Mouse (Mus musculus): ENCODE data around the gene Amot. TPM values are rescaled to one million over a fixed set of nuclear protein-coding genes. Genes with fewer than 3 reads are reported as not detected.

Gene Amot
- 56.6 and 69.2 TPM in 2 replicates for polyA plus RNA-seq (2012; rRNA removed)

DNA sequence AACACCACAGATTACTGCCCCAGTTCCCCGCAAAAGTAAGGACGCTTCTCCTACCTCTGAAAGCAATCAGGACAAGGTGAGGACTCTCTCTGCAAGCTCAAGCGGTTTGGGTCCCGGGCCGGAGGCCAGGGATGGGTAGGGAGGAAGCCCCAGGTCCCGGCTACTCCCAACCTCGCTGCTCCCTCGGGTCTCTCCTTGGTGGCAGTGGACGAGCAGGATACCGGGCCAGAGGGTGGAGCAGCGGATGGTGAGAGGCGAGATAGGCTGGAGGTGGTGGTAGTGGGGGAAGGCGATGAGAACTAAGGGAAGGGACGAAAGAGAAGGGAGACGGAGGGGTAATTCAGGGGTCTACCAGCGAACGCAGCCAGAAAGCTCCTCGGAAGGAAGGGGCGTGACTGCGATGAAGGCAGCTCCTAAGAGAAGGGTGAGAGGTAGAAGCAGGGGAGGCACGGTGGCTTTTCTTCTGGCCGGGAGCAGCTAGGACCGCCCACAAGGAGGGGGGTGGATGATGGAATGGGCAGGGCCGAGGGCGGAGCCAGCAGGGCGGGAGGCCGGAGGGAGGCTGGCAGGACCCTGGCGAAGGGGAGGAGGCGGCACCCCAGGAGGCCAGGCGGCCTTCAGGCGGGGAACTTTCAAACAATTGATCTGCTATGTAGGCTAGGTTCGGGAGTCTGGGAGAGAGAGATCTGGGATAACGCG is at the start of gene Amot:
TSS of gene Amot (minus strand) at position 465 of the 699 bp plus-strand sequence.
- DNase-seq (ENCODE audit: low read depth) = no peak

DNA sequence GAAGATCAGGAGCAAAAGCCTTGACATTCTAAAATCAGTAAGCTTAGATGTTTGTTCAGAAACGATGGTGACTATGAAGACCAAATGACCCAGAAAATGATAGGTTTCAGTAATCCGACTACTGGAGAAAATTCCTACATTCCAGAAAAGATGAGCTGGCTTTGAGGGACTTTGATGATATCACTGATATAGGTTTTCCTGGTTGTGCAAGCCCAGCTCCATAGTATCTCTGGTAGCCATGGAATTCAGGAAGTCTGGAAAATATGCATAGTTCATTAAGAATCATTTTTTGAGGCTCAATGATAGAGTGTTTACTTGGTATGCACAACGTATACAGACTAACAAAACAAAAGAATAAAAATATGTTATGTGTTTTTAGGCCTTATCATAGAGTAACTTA is 40.1 kb upstream of the Amot start:
- DNase-seq (ENCODE audit: low read depth) = no peak

DNA sequence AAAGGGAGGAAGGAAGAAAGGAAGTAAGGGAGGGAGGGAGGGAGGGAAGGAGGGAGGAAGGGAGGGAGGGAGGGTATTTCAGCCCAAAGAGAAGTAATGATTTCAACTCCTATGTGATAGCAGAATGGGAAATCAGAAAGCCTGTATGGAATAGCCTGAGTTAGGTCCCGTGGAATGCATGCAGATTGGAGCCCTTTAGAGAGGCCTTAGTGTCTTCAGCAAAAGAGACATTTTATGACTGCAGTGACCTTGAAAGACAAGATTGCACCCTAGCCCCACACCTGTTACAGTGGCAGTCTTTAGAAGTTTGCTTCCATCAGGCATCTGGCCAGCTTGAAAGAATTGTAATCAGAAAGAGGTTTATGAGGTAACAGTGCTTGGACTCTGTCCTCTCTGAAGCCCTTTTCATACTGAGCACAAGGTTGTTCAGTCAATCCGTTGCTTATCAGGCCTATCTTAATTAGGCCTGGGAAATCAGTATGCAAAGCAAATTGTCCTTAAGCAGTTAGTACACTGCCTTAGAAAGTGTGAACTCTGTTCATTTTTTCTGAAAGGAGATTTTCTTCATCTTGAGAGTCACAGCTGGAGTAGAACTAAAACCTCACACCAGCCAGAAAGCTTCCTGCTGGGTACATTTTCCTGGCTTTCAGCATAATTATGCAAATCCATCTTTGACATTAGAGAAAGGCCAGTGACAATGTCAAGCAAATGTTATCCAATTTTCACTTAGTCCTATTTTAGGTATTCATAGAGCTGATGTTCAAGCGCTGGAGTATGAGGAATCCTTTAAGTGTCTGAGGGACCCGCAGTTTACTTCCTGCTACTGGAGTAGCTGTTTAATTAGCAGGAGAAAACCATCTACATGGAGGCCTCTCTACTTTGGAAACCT is 38.9 kb upstream of the Amot start:
- DNase-seq (ENCODE audit: low read depth) = no peak

DNA sequence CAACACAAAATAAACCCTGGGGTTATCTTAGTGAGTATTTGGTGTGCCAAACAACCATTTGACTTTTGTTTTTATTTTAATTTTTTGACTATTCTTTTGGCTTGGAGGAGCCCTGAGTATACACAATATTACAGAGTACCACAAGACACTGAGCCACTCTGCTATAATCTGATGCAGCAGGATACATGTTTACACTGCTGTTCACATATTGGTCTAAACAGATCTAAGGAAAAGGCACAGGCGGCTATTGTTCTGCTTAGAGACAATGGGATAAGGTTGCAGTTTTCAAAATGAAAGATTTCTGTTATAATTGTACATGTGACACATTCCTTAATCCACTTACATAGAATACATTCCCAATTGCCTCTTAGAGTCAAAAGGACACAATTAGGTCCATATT is 36.1 kb upstream of the Amot start:
- DNase-seq (ENCODE audit: low read depth) = no peak

DNA sequence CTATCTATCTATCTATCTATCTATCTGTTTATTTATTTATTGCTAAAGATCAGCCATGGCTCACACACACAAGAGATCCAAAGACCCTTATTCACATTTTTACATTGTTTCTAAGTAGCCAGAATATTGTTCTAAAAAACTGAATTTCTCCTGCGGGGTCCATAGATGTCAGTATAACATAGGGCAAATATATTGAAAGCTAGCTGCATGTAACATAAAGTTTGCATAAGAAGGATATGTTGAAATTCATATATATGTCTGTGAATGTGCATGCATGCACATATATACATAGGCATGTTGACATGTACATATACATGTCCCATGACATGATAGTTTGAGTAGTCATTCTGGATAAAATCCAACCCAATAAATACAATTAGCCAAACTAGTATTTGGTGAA is 35.3 kb upstream of the Amot start:
- no peak for DNase-seq (ENCODE audit: low read depth)

DNA sequence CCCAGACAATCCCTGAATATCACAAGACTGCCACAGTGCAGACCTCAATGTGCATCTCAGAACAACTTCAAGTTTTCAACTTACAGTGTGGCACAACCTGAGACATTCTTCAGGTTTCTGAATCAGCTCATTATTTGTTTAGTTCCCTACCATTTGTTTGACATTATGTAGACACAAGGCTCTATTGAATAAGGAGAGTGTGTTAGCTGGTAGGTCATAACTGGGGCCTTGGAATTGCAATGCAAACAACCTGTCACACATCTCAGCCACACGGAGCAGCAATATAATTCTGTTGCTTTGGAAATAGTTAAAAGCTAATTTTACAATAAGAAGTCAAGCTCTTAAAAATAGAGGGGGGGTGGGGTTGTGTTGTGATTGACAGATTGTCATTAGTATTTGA is 24.6 kb upstream of the Amot start:
- no peak for DNase-seq (ENCODE audit: low read depth)

DNA sequence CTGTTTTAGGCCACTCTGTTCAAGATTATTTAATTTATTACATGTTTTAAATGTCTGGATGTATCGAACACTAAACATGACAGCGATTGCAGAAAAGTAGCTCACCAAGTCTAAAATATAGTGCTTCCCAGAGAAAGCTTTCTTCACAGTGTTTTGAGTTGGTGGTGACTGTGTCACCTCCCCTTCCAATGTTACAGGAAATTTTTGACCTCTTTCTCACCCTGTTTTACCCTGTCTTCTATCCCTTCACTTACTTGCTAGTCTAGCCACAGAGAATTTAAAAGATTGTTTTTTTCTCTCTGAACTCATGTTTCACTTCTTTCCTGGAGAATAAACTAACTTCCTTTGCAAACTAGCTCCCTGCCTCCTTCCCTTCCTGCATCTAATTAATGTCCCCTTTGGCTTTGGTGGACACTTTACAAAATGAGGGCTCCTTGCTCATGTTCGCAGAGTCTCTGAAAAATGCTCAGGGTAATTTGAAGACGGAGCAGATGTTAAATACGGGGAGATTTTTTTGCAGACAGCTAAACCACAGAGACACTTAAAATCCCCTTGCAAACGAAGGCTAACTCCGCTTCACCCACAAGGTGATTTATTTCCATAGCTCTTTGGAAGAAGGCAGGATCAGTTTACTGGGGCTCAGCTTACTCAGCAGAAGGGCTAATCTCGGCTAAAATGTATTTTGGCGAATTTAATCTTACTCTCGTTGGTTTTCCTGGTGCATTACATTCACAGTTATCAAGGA is 11.5 kb upstream of the Amot start:
- DNase-seq (ENCODE audit: low read depth) = no peak

DNA sequence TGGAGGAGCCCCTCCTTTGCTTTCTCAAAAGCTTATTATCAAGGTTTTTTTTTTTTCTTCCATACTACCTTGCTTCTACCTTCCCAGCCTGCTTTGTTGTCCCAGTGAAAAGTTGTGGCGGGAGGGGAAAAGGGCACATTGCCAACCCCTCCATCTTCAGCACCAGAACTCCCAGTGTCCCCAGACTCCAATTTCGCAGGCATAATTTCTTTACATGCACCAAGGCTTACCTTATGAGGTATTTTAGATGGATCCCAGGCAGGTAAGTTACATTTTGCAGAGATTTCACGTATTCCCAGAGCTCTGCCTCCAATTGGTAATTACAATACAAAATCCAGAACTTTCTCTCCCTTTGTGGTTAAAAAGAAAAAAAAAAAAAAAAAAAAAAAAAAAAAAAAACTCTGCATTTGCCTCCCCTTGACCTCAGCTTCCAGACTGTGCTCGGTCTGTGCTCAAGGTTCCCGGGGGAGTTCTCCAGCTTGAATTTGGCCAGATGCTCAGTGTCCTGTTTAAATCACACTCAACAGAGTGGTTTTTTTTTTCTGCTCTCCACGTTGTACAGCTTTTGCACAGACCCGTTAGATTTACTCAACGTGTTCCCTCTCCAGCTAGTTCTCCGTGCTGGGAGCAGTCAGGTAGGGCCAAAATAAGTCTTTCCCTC is 10.6 kb upstream of the Amot start:
- DNase-seq (ENCODE audit: low read depth) = no peak

DNA sequence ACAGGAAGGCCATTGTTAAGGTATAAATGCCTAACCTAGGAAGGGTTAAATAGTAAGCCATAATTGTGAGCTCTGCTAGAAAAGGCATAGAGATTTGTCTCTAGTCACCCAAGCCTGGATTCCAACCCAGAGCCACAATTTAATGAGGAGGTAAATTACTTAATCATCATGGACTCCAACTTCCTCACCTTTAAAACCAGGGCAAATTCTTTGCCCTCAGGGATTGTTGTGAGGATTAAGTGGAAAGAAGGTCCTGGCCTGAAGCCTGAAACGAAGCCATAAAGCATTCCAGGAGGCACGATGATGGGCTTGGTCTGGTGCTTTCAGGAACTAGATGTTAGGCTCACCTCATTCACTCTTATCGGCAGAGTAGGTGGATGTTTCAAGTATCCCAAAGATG is 5.7 kb upstream of the Amot start:
- no peak for DNase-seq (ENCODE audit: low read depth)

DNA sequence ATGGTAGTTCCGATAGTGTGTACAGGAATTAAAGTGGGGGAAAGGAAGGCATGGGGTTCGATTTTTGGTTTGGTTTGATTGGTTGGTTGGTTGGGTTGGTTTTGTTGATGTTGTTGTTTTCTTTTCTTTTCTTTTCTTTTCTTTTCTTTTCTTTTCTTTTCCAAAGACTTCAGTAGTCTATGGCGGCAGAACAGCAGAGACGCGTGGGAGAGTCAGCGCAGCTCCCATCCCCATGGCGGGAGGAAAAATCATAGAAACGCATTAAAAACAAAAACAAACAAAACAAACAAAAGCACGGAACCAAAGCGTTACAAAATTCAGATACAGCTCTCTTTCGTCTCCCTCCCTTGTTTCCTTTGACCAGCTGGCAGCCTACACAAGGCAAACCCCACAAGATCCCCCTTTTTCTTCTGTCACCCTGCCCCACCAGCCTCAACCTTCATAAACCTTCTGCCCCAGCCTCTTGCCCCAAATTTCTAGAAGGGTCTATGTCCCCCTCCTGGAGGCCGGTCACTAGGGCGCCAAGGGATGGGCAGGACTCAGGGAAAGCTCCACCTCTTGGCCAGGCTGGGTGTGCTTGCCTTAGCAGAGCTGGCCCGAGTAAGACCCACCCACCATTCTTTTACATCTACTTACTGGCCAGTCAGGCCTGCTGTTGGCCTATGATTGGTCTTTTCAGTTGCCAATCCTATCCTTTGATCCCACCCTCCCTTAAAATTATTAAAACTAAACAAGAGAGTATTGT is 648 bp upstream of the Amot start:
- no peak for DNase-seq (ENCODE audit: low read depth)

DNA sequence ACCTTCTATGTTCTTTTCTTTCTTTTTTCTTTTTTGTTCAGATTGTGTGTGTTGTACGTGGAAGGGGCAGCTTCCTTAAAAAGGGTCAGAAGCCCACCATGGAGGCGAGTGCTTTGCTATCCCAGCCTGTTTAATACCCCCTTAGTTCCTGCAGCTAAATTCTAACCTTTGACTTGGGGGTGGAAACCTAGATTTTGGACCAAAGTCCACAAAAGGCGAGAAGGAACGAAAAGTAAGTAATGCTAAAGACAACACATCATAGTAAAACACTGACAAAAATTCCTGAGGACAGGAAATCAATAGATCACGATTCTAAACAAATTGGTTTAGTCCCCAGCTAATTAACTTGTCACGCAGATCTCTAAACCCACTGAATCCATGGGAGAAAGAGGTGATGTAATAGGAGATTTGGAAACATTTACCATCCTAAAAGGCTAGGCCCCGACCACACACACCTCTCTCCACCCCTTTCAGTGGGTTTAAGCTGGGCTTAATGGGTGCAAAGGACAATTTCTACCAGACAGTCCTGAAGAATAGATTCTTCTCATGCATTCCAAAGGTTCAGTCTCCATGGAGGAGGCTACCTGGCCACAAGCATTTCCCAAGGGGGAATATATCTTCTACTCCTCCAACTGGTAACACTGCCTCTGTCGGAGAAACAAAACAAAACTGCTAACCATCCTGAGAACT is 3.2 kb downstream of the Amot start:
- no peak for DNase-seq (ENCODE audit: low read depth)

DNA sequence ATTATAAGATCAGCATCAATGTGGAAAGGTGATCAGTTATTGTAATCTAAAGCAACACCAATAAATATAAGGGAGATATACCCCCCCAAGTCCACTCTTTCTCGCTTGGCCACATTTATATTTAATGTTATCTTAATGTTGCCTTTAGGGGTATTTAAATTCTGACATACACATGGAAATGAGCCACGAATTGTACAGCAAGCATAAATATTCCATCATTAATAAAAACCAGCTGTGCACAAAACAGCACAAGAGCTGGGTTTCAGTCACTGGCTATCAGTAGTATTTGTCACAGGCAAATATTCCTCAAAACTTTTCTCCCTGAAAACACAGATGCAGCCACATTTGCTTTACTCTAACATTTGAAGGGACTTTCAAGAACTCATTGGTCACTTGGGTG is 5.9 kb downstream of the Amot start:
- DNase-seq (ENCODE audit: low read depth) = no peak

DNA sequence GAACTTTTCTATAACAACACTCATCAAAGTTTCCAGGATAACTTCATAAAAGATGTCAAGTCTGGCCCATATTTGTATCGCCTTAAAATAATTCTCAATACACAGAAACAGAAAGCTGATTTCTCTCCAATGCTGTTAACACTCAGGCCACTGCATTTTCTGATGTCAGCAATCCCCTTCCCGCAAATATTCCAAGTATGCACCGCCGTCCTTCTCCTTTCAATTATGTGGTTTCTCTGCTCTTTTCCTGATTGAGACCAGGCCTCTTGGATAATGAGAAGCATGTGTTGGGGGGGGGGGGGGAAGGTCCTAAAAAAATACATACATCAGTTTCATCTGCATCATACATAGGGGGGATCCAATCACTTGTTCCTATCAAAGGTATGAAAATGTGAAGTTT is 6.3 kb downstream of the Amot start:
- no peak for DNase-seq (ENCODE audit: low read depth)

DNA sequence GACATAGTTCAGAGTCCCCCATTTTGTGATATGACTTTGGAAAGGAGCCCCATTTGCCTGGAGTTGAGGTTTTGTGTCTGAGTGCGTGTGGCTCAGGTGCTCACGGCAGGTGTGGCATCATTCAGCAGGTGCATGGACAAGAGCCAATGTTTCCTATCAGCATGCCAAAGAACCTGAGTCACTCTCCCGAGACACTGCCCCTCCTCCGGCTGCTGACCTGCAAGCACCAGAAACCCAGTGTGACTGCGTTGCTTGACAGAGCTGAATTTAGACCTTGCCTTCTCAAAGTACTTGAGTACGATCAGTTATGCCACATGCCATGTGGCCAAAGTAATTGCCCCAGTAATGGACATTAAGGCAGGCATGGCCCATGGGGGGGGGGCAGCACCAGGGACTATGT is 7.5 kb downstream of the Amot start:
- no peak for DNase-seq (ENCODE audit: low read depth)

DNA sequence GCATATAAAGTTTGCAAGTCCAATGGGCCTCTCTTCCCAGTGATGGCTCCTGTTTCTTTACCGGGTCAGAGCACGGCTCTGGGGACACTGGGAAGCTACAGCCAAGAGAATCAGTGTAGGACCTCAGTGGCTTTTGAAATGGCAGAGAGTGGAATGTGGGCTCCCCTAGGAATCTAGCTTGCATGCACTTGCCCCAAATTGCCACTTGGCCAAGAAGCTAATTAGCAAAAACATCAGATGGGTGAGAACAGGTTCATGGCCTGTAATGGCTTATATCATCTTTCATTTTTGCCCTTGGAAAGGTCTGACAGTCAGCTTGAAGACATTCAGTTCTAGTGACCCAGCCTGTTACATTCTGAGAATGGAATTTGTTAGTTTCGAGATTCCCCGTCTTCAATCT is 9.6 kb downstream of the Amot start:
- DNase-seq (ENCODE audit: low read depth) = no peak

DNA sequence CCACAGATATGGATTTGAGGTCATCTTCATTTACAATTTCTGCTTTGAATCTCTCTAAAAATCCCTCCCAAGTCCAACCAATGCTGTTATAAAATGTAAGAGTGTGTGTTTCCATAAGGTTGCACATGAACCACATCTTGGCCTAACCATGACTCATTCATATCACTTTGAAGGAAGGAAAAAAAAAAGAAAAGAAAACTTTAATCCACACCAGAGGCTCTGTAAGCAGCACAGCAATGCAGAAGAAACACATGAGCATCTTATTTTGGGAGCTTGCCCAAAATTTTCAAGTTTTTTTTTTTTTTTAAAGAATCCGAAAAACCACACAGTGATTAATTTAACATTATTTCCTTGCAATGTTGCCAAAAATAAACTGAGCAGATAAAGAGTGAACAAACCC is 14.2 kb downstream of the Amot start:
- no peak for DNase-seq (ENCODE audit: low read depth)

DNA sequence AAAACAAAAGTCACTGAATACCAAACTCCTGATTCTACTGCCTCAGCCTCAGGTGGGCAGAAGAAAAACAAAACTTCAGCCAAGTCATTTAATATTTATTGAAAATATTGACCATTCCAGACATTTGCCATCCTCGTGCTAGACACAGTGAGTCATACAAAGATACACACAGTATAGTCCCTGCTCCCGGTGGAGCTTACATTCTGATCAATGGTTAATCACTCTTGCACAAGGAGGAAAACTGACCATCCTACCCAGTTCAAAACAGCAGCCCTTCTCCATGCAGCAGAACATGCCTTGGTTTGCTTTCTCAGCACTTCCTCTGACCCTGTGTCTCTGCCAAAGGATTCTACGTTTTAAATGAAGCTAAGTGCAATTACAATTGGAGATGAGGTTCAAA is 14.6 kb downstream of the Amot start:
- no peak for DNase-seq (ENCODE audit: low read depth)

DNA sequence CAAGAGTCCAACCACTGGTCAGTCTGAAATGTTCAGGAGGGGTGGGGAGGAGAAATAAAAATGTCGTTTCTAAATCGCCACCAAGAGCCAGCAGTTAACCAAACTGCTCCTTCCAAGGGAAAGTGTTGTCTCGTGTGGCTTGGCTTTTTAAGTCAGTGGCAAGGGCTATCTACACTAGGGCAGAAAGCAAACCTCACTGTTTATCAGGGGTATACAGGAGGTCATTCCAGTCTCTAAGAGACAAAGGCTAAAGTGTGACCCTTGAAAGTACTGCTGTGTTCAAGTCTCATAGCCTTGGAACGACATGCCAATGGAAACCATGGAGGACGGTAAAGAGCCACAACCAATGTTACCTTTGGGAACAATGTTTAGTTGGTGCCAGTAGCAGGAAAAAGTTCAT is 15.0 kb downstream of the Amot start:
- no peak for DNase-seq (ENCODE audit: low read depth)

DNA sequence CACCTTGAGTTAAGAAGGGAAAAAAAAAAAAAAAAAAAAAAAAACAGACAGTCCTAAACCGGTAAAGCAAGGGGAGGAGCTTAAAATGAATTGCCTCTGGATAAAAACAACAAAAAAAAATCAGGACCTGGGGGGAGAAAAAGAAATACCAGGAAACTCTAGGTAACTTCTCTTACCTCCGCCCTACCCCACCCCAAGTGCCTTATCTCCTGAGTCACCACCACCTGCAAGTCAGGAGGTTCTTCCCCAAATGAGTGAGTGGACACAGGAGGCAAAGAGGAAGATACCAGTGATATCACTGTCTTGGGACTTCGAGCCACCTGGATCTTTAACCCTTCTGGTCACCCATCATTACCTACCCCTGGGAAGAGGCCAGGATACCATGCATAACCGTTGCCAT is 19.5 kb downstream of the Amot start:
- no peak for DNase-seq (ENCODE audit: low read depth)

DNA sequence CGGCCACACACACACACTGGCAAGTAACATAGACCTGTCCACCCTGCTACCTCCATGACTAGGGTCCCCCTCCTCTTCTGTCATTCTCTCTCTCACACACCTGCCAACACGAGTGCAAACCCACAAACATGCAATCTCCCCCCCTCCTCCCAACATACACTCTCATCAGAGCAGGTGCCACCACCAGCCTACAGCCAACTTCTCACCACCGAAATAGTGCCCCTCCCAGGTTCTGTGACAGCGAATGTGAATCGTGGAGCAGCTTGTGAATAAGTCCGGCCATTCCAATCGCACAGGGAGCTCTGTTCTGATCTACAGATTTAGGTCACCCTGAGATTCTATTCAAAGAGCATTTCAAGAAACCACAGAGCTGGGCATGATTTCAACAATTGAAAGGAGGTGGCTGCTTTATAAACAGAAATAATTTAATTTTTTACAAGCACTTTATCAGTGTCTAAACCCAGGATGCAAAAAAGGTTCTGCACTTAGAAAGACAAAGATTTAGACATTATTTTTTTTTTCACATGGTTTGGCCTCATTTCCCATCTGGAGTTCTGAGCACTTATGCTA is 21.4 kb downstream of the Amot start:
- DNase-seq (ENCODE audit: low read depth) = no peak
